Mouse (Mus musculus): ENCODE results near the gene Rubcn.

DNA sequence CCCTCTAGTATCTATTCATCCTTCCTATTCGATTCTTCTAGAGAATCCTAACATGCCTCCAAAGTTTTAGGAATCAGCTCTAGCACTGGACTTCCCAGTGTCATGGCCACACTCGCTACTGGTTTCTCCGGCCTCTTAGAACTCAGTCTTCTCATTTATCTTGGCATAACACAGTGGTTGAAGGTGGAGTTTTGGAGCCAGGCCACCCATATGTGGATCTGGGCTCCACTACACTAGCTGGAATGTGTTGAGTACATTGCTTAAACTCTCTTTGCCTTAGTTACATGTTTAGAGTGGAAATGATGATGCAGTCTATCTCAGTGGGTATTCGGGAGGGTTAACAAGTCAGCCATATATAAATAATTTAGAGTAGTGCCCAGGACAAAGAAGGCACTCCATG, 59.5 kb downstream of the Rubcn start:
- TF ChIP-seq MAFK (IDR thresholded peaks at IDR 0.05; ENCODE audit: insufficient replicate concordance, low read length), result no peak
- no peak for TF ChIP-seq USF1 (IDR thresholded peaks at IDR 0.05; ENCODE audit: low read depth, low read length)
- no peak for TF ChIP-seq TCF12 (IDR thresholded peaks at IDR 0.05; ENCODE audit: low read depth, low read length)
- no peak for TF ChIP-seq CTCF (conservative IDR thresholded peaks at IDR 0.05 in 1 of 2, IDR thresholded peaks at IDR 0.05 in 1 of 2; ENCODE audit: low read depth in 2 of 2, low read length in 2 of 2)
- no peak for TF ChIP-seq POLR2A (IDR thresholded peaks at IDR 0.05; ENCODE audit: low read depth, low read length)
- no peak for TF ChIP-seq MAZ (IDR thresholded peaks at IDR 0.05; ENCODE audit: low read depth, low read length)
- TF ChIP-seq POLR2AphosphoS2 (IDR thresholded peaks at IDR 0.05; ENCODE audit: low read depth, low read length), result no peak
